Mouse (Mus musculus) liver, embryonic 14.5 days (tissue): ENCODE measurements around the gene Tbc1d4.

Source experiments
- CTCF ChIP-seq: IDR thresholded peaks from 2 replicates; pipeline ENCODE4 v1.5.1; 2016; ENCODE audit warnings: antibody characterized with exemption, low read depth, control low read depth
- EP300 ChIP-seq: IDR thresholded peaks from 2 replicates; pipeline ENCODE4 v1.6.1; 2016; ENCODE audit warnings: antibody characterized with exemption, low read depth

DNA sequence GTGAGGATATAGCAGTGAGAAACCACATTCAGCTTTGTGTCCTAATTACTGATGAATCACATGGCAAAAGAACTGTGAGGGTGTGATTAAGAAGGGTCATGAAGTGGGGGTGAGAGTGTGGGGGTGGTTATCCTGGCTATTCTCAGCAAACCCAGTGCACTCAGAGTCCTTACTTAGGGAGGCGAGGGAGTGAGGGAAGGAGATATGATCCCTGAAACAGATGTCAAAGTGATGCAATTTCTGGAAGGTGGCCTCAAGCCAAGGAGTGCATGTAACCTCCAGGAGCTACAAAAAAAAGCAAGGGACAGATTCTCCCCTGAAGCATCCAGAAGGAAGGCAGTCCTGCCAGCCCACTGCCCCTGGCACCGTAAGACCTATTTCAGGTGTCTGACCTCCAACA lies 40.2 kb downstream of the Tbc1d4 start:
- TF ChIP-seq EP300 (no peak), CTCF (no peak)
